ENCODE assay signal across 12 mouse cellular contexts in genomic region chr8:92839876-92840275, GRCm38 (mm10). TPM values are rescaled to one million over a fixed set of nuclear protein-coding genes. Genes with fewer than 3 reads are reported as not detected.
DNase-seq lines count a peak whose midpoint lies in the region.
"Had no signal": no experiment of that assay in that cellular context is flagged by ENCODE, and none has a peak within 500 bp of the region (broad histone marks: within the 10 kb centered on the region; RNA-seq: fewer than 3 reads in every experiment).

No protein-coding gene starts in this region.

- peak; percentile 97 for DNase-seq in heart, adult 11 months
- no peak for DNase-seq in heart, postnatal 4 days
- DNase-seq in 3T3-L1 (ENCODE audit: low read depth, low spot score) = peak; percentile 23
- peak; percentile 31 to 56 for DNase-seq in adrenal gland, postnatal 36 days
- DNase-seq in lung, postnatal 14 days = peak; percentile 65
- DNase-seq in retina, embryonic 14.5 days (ENCODE audit: low spot score) = no peak
- no peak for DNase-seq in thymus, postnatal 14 days
- DNase-seq: cerebellum, adult 2 months; liver; retina, postnatal 1 day; thymus, adult 2 months had no signal

RNA-seq across cellular contexts. Expression of gene Mmp2, which starts 12.8 kb away (rescaled TPM):
- total RNA-seq in heart, postnatal 4 days (2021) = 100 to 1,000 TPM; 140 to 153 TPM
- total RNA-seq in adrenal gland, postnatal 36 days (2021) = 10 to 100 TPM; 27.3 to 39.8 TPM
- total RNA-seq: megakaryocyte-erythroid progenitor cell, adult 5-6 weeks had no signal

RNA-seq across cellular contexts. Expression of gene Lpcat2, which starts 15.3 kb away (rescaled TPM):
- 1 to 10 TPM; 1.9 to 2.8 TPM for total RNA-seq in heart, postnatal 4 days (2021)
- total RNA-seq in adrenal gland, postnatal 36 days (2021) = 10 to 100 TPM in 1 of 2 experiments, 1 to 10 TPM in 1; 2.7 to 24.5 TPM

Comparison
In these comparisons a context has a peak if more than half of its experiments do, and no peak if none do; other contexts are left out.
1. DNase-seq: peak in heart, adult 11 months (single experiment), 3T3-L1 (single experiment), adrenal gland, postnatal 36 days (2 of 2) and lung, postnatal 14 days (single experiment); none in heart, postnatal 4 days (single experiment), retina, embryonic 14.5 days (single experiment) and thymus, postnatal 14 days (single experiment).